Mouse (Mus musculus): Measurements from ENCODE around the gene Olfr305. TPM values are rescaled to one million over a fixed set of nuclear protein-coding genes. Genes with fewer than 3 reads are reported as not detected.

The Olfr305 gene
- polyA plus RNA-seq (2012; ENCODE audit: low replicate concordance), result not detected in 2 replicates

DNA sequence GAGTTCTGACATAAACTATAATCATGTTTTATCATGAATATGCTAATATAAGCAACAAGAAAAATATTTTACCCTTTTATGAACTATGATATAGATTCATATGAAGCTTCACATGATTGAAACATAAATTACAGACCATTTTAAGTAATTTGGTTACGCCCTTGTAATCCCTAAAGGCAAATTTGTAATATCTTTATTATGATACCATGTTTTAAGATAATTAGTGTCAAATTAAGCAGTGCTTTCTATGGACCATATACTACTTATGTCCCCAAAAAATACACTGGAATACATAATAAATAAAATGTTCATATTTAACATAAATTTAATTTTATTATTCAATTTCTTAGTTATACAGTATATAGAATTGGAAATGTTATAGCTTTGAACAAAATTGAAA, at the start of gene Olfr305:
TSS of gene Olfr305 (minus strand) at position 101 of the 400 bp plus-strand sequence.

DNA sequence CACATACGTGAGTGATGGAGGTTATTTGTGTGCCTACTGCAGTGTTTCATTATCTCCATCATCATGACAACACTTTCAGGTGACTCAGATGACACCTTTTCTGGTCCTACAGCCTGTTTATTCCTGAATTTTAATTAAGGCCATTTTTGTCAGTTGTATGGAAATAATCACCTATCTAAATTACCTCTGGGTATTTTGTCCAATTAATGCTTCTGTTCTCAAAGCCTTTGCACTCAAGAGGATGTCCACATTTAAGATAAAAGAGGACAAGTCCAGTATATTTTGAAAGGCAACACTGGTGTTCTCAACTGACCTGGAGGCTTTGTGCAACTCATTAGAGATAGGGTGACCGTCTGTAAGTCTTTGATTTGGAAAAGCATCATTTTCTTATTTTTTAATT, 36.8 kb upstream of the Olfr305 start, which contains the start of gene Olfr301:
TSS of gene Olfr301 (plus strand) at position 301 of the 400 bp plus-strand sequence.

DNA sequence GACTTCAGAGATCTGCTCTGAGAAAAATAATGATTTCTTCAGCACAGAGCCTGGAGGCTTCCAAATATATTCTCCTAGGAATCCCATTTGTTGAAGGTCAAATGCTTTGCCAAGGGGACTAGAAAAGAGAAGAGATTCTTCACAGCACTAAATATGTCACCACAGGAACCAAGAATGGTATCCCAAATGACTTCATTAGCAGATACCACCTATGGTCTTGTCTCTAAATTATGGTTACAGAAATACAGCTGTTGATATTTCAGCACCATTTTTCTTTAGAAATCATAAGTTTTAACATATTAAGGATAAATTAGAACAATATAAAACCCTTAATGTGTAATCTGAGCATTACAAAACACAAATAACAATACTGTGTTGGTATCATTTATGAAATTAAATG, 31.0 kb upstream of the Olfr305 start, which contains the start of gene Olfr303:
TSS of gene Olfr303 (minus strand) at position 101 of the 400 bp plus-strand sequence.

GRCm38 (mm10) chr7:86386558-86386957, 19.8 kb upstream of the Olfr305 start, which contains the start of gene Olfr304:
Gene Olfr304 (minus strand): TSS chr7:86386658.

GRCm38 (mm10) chr7:86337486-86337885, 29.2 kb downstream of the Olfr305 start, which contains the start of gene Olfr307:
Gene Olfr307 (minus strand): TSS chr7:86337586.

GRCm38 (mm10) chr7:86325530-86325929, 41.2 kb downstream of the Olfr305 start, which contains the start of gene Olfr308:
Gene Olfr308 (minus strand): TSS chr7:86325630.

GRCm38 (mm10) chr7:86313608-86314007, 53.1 kb downstream of the Olfr305 start, which contains the start of gene Olfr309:
Gene Olfr309 (minus strand): TSS chr7:86313708.

Other genes with a start within 250 kb of the Olfr305 start
- not detected in 2 replicates for gene Vmn2r75, start 195.2 kb downstream of the Olfr305 start, polyA plus RNA-seq (2012; ENCODE audit: low replicate concordance)
- not detected in 2 replicates for gene Vmn2r76, start 120.6 kb downstream of the Olfr305 start, polyA plus RNA-seq (2012; ENCODE audit: low replicate concordance)
- not detected in 2 replicates for gene Olfr310, start 89.8 kb downstream of the Olfr305 start, polyA plus RNA-seq (2012; ENCODE audit: low replicate concordance)
- not detected in 2 replicates for gene Olfr309, start 53.2 kb downstream of the Olfr305 start, polyA plus RNA-seq (2012; ENCODE audit: low replicate concordance)
- gene Olfr308, start 41.3 kb downstream of the Olfr305 start, polyA plus RNA-seq (2012; ENCODE audit: low replicate concordance), result not detected in 2 replicates
- gene Olfr307, start 29.3 kb downstream of the Olfr305 start, polyA plus RNA-seq (2012; ENCODE audit: low replicate concordance), result not detected in 2 replicates
- gene Olfr304, start 19.7 kb upstream of the Olfr305 start, polyA plus RNA-seq (2012; ENCODE audit: low replicate concordance), result not detected in 2 replicates
- not detected in 2 replicates for gene Olfr303, start 30.9 kb upstream of the Olfr305 start, polyA plus RNA-seq (2012; ENCODE audit: low replicate concordance)
- gene Olfr301, start 36.9 kb upstream of the Olfr305 start, polyA plus RNA-seq (2012; ENCODE audit: low replicate concordance), result not detected in 2 replicates
- gene Olfr299, start 93.0 kb upstream of the Olfr305 start, polyA plus RNA-seq (2012; ENCODE audit: low replicate concordance), result not detected in 2 replicates
- not detected in 2 replicates for gene Olfr298, start 125.6 kb upstream of the Olfr305 start, polyA plus RNA-seq (2012; ENCODE audit: low replicate concordance)
- not detected in 2 replicates for gene Olfr297, start 153.0 kb upstream of the Olfr305 start, polyA plus RNA-seq (2012; ENCODE audit: low replicate concordance)
- not detected in 2 replicates for gene Olfr295, start 216.9 kb upstream of the Olfr305 start, polyA plus RNA-seq (2012; ENCODE audit: low replicate concordance)
- gene Olfr294, start 249.7 kb upstream of the Olfr305 start, polyA plus RNA-seq (2012; ENCODE audit: low replicate concordance), result not detected in 2 replicates